Mouse (Mus musculus) MEL (cell line): ENCODE data around the gene Acadm. TPM values are rescaled to one million over a fixed set of nuclear protein-coding genes. Genes with fewer than 3 reads are reported as not detected.

Source experiments
- DNase-seq: peaks from one replicate; pipeline ENCODE4 v3.0.0; 2011; ENCODE audit warnings: low read depth, low spot score
- H3K27ac ChIP-seq: 2 replicates; pipeline ENCODE4 v1.5.1; 2012; ENCODE audit warnings: low read depth, mild to moderate bottlenecking, control low read depth, low read length, moderate library complexity; ENCODE audit not compliant: control insufficient read depth
- H3K27me3 ChIP-seq, 2 experiments: fragments of 150-350 bp in 1 of 2; sonication (generic) in 1 of 2; 2 replicates each; pipeline ENCODE4 v1.6.1; 2012; ENCODE audit warnings: low read length in 2 of 2, mild to moderate bottlenecking in 2 of 2, improper control_type of control experiment in 1 of 2, moderate library complexity in 1 of 2; ENCODE audit not compliant: insufficient read depth in 2 of 2, control insufficient read depth in 1 of 2
- H3K36me3 ChIP-seq, 2 experiments: 2 replicates each; pipeline ENCODE4 v1.6.1; 2012 to 2014; ENCODE audit warnings: low read length in 2 of 2, improper control_type of control experiment in 1 of 2, inconsistent platforms in 1 of 2, mild to moderate bottlenecking in 1 of 2; ENCODE audit not compliant: insufficient read depth in 2 of 2, control insufficient read depth in 1 of 2
- H3K4me1 ChIP-seq, 2 experiments: fragments of 150-350 bp in 1 of 2; sonication (generic) in 1 of 2; 2 replicates each; pipeline ENCODE4 v1.6.1; 2012; ENCODE audit warnings: low read length in 2 of 2, improper control_type of control experiment in 1 of 2, mild to moderate bottlenecking in 1 of 2; ENCODE audit not compliant: insufficient read depth in 2 of 2, control insufficient read depth in 1 of 2
- H3K4me3 ChIP-seq, 2 experiments: fragments of 150-350 bp in 1 of 2; sonication (generic) in 1 of 2; 2 replicates each; pipeline ENCODE4 v1.5.1; 2012; ENCODE audit warnings: low read depth in 2 of 2, low read length in 2 of 2, mild to moderate bottlenecking in 2 of 2, moderate library complexity in 2 of 2, control low read depth in 1 of 2, improper control_type of control experiment in 1 of 2; ENCODE audit not compliant: control insufficient read depth in 1 of 2, insufficient read depth in 1 of 2
- H3K79me2 ChIP-seq: 2 replicates; pipeline ENCODE4 v1.6.1; 2012; ENCODE audit warnings: mild to moderate bottlenecking, low read length, moderate library complexity; ENCODE audit not compliant: control insufficient read depth, poor library complexity, insufficient read depth
- H3K9ac ChIP-seq: 2 replicates; pipeline ENCODE4 v1.6.1; 2012; ENCODE audit warnings: low read depth, mild to moderate bottlenecking, control low read depth, low read length, moderate library complexity; ENCODE audit not compliant: control insufficient read depth, poor library complexity, severe bottlenecking
- H3K9me3 ChIP-seq: fragments of 150-350 bp; sonication (generic); replicated peaks from 2 replicates; pipeline ENCODE4 v1.6.1; 2012; ENCODE audit warnings: mild to moderate bottlenecking, low read length, improper control_type of control experiment, moderate library complexity; ENCODE audit not compliant: insufficient read depth
- BHLHE40 ChIP-seq: IDR thresholded peaks from 2 replicates; pipeline ENCODE4 v1.6.1; 2012; ENCODE audit warnings: low read depth, mild to moderate bottlenecking, inconsistent platforms, low read length, improper control_type of control experiment, borderline replicate concordance
- CHD1 ChIP-seq: IDR thresholded peaks from 2 replicates; pipeline ENCODE4 v1.6.1; 2012; ENCODE audit warnings: low read depth, mild to moderate bottlenecking, inconsistent platforms, low read length, improper control_type of control experiment
- CHD2 ChIP-seq: IDR thresholded peaks from 2 replicates; pipeline ENCODE4 v1.6.1; 2011; ENCODE audit warnings: low read length, improper control_type of control experiment
- CTCF ChIP-seq, 3 experiments: IDR thresholded peaks in 2 of 3; conservative IDR thresholded peaks in 1 of 3; 2 replicates each; pipeline ENCODE4 v1.5.1; 2011 to 2012; ENCODE audit warnings: low read length in 3 of 3, low read depth in 2 of 3, mild to moderate bottlenecking in 2 of 3, improper control_type of control experiment in 1 of 3, inconsistent platforms in 1 of 3, mixed read lengths in 1 of 3, moderate library complexity in 1 of 3; ENCODE audit not compliant: control insufficient read depth in 1 of 3, insufficient read depth in 1 of 3, poor library complexity in 1 of 3, severe bottlenecking in 1 of 3
- E2F4 ChIP-seq: IDR thresholded peaks from 2 replicates; pipeline ENCODE4 v1.6.1; 2011; ENCODE audit warnings: low read depth, low read length, improper control_type of control experiment, borderline replicate concordance
- EP300 ChIP-seq, 2 experiments: IDR thresholded peaks; 2 replicates each; pipeline ENCODE4 v1.6.1; 2011; ENCODE audit warnings: improper control_type of control experiment in 2 of 2, low read length in 2 of 2, low read depth in 1 of 2, mild to moderate bottlenecking in 1 of 2
- ETS1 ChIP-seq: IDR thresholded peaks from 2 replicates; pipeline ENCODE4 v1.6.1; 2012; ENCODE audit warnings: low read depth, mild to moderate bottlenecking, inconsistent platforms, low read length, improper control_type of control experiment, moderate library complexity
- GABPA ChIP-seq: IDR thresholded peaks from 2 replicates; pipeline ENCODE4 v1.6.1; 2012; ENCODE audit warnings: low read depth, mild to moderate bottlenecking, inconsistent platforms, low read length, improper control_type of control experiment, moderate library complexity
- HCFC1 ChIP-seq: IDR thresholded peaks from 2 replicates; pipeline ENCODE4 v1.6.1; 2012; ENCODE audit warnings: low read depth, mild to moderate bottlenecking, inconsistent platforms, low read length, improper control_type of control experiment, moderate library complexity
- JUND ChIP-seq: IDR thresholded peaks from 2 replicates; pipeline ENCODE4 v1.6.1; 2011; ENCODE audit warnings: low read depth, mild to moderate bottlenecking, improper control_type of control experiment, low read length
- KAT2A ChIP-seq: conservative IDR thresholded peaks from 2 replicates; pipeline ENCODE4 v1.6.1; 2012; ENCODE audit warnings: low read depth, low read length, improper control_type of control experiment, inconsistent platforms
- MAFK ChIP-seq: IDR thresholded peaks from 2 replicates; pipeline ENCODE4 v1.6.1; 2011; ENCODE audit warnings: low read depth, mild to moderate bottlenecking, low read length, improper control_type of control experiment, borderline replicate concordance
- MAZ ChIP-seq: IDR thresholded peaks from 2 replicates; pipeline ENCODE4 v1.6.1; 2012; ENCODE audit warnings: low read depth, mild to moderate bottlenecking, inconsistent platforms, low read length, improper control_type of control experiment
- MEF2A ChIP-seq: IDR thresholded peaks from 2 replicates; pipeline ENCODE4 v1.6.1; 2014; ENCODE audit warnings: low read depth, mild to moderate bottlenecking, inconsistent platforms, low read length, improper control_type of control experiment; ENCODE audit not compliant: poor library complexity, insufficient replicate concordance, severe bottlenecking; ENCODE audit errors: extremely low read depth
- MYB ChIP-seq: IDR thresholded peaks from 2 replicates; pipeline ENCODE4 v1.6.1; 2011; ENCODE audit warnings: mild to moderate bottlenecking, low read depth, low read length, improper control_type of control experiment
- MYC ChIP-seq: IDR thresholded peaks from 2 replicates; pipeline ENCODE4 v1.6.1; 2011; ENCODE audit warnings: low read depth, mild to moderate bottlenecking, low read length, improper control_type of control experiment, moderate library complexity
- NELFE ChIP-seq: IDR thresholded peaks from 2 replicates; pipeline ENCODE4 v1.6.1; 2011; ENCODE audit warnings: low read depth, low read length, improper control_type of control experiment
- NRF1 ChIP-seq: IDR thresholded peaks from 2 replicates; pipeline ENCODE4 v1.6.1; 2014; ENCODE audit warnings: low read depth, mild to moderate bottlenecking, inconsistent platforms, low read length, improper control_type of control experiment, moderate library complexity; ENCODE audit not compliant: poor library complexity, insufficient read depth, severe bottlenecking
- POLR2A ChIP-seq, 2 experiments: IDR thresholded peaks; 2 replicates each; pipeline ENCODE4 v1.6.1; 2011 to 2012; ENCODE audit warnings: low read length in 2 of 2, mild to moderate bottlenecking in 2 of 2, control low read depth in 1 of 2, improper control_type of control experiment in 1 of 2, low read depth in 1 of 2, moderate library complexity in 1 of 2; ENCODE audit not compliant: control insufficient read depth in 1 of 2, insufficient read depth in 1 of 2, poor library complexity in 1 of 2
- RAD21 ChIP-seq: IDR thresholded peaks from 2 replicates; pipeline ENCODE4 v1.6.1; 2011; ENCODE audit warnings: mild to moderate bottlenecking, low read depth, low read length, improper control_type of control experiment
- RCOR1 ChIP-seq: IDR thresholded peaks from 2 replicates; pipeline ENCODE4 v1.6.1; 2012; ENCODE audit warnings: low read depth, mild to moderate bottlenecking, inconsistent platforms, low read length, improper control_type of control experiment
- SIN3A ChIP-seq: IDR thresholded peaks from 2 replicates; pipeline ENCODE4 v1.6.1; 2012; ENCODE audit warnings: low read length, improper control_type of control experiment, inconsistent platforms
- SMC3 ChIP-seq: IDR thresholded peaks from 2 replicates; pipeline ENCODE4 v1.6.1; 2011; ENCODE audit warnings: low read depth, low read length, improper control_type of control experiment
- TAL1 ChIP-seq: IDR thresholded peaks from 2 replicates; pipeline ENCODE4 v1.6.1; 2012; ENCODE audit warnings: mild to moderate bottlenecking, inconsistent platforms, low read length, moderate library complexity, mixed read lengths
- TCF12 ChIP-seq: IDR thresholded peaks from 2 replicates; pipeline ENCODE4 v1.6.1; 2014; ENCODE audit warnings: low read depth, mild to moderate bottlenecking, inconsistent platforms, low read length, improper control_type of control experiment, moderate library complexity
- USF1 ChIP-seq: IDR thresholded peaks from 2 replicates; pipeline ENCODE4 v1.6.1; 2014; ENCODE audit warnings: low read depth, mild to moderate bottlenecking, inconsistent platforms, low read length, improper control_type of control experiment, moderate library complexity
- ZC3H11A ChIP-seq: IDR thresholded peaks from 2 replicates; pipeline ENCODE4 v1.6.1; 2012; ENCODE audit warnings: low read depth, mild to moderate bottlenecking, inconsistent platforms, low read length, improper control_type of control experiment
- ZNF384 ChIP-seq: IDR thresholded peaks from 2 replicates; pipeline ENCODE4 v1.6.1; 2012; ENCODE audit warnings: low read depth, mild to moderate bottlenecking, inconsistent platforms, low read length, improper control_type of control experiment
- polyA plus RNA-seq, 2 experiments: library from polyadenylated mRNA; stranded (reverse) in 1 of 2; unstranded in 1 of 2; fragments of >175 nt in 1 of 2; fragments of >200 nt in 1 of 2; gene quantifications; 2 replicates each; pipeline versions ENCODE4 v1.2.1 to v1.2.4; 2012; ENCODE audit warnings: low replicate concordance in 2 of 2, low read depth in 1 of 2; ENCODE audit not compliant: insufficient read length in 2 of 2, insufficient read depth in 1 of 2, missing spikeins in 1 of 2
- total RNA-seq: library from RNA; depleted of rRNA; stranded (reverse); fragments of 300-350 nt; gene quantifications from 2 replicates; pipeline ENCODE4 v1.2.3, GENCODE M21; 2012

Acadm gene
- total and polyA plus RNA-seq, 3 experiments, result 36.7 to 44.3 TPM; not detected in 1

DNA sequence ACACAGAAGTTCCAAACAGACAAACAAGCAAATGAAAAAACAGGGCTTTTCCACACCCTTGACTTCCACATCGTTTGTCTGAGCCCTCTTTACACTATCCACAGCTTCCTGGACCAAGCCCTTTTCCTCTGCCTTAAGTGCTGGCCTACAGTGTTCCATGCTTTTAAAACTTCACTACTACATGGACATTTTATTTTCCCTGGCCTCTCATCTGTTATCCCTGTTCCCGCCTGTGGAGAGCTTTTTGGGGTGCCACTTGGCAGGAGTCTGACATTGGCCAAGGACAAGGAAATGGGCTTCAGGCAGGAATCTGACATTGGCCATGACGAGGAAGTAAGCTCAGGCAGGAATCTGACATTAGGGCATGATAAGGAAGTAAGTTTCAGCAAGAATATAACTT, 41.8 kb downstream of the Acadm start:
- Histone ChIP-seq H3K4me1 (no peaks in the 10 kb centered on the region), H3K79me2 (peaks cover 5% of the 10 kb centered on the region), H3K9me3 (no peaks in the 10 kb centered on the region), H3K4me3 (no peak overlapping the region), H3K36me3 (peaks cover 9 to 15% of the 10 kb centered on the region in 2 experiments)
- no peak for DNase-seq
- TF ChIP-seq GABPA, result no peak
- TF ChIP-seq EP300 (IDR thresholded peaks at IDR 0.05; ENCODE audit: low read depth in 1 of 2, low read length in 2 of 2), result no peak
- no peak for TF ChIP-seq USF1
- no peak for TF ChIP-seq RCOR1
- TF ChIP-seq KAT2A, result no peak
- no peak for TF ChIP-seq RAD21
- no peak for TF ChIP-seq ZC3H11A
- no peak for TF ChIP-seq BHLHE40
- no peak for TF ChIP-seq MYB
- TF ChIP-seq NELFE, result no peak
- no peak for TF ChIP-seq MEF2A
- TF ChIP-seq ZNF384, result no peak
- no peak; a peak in 1 of 4 replicates for TF ChIP-seq POLR2A (IDR thresholded peaks at IDR 0.05; ENCODE audit: control insufficient read depth in 1 of 2, insufficient read depth in 1 of 2, low read depth in 1 of 2, low read length in 2 of 2, poor library complexity in 1 of 2)
- TF ChIP-seq CTCF (IDR thresholded peaks at IDR 0.05 in 2 of 3, conservative IDR thresholded peaks at IDR 0.05 in 1 of 3; ENCODE audit: control insufficient read depth in 1 of 3, insufficient read depth in 1 of 3, low read depth in 2 of 3, low read length in 3 of 3, poor library complexity in 1 of 3, severe bottlenecking in 1 of 3), result no peak
- TF ChIP-seq E2F4, result no peak
- no peak for TF ChIP-seq NRF1
- no peak for TF ChIP-seq TAL1
- no peak for TF ChIP-seq MYC
- TF ChIP-seq, all 39 proteins: peak for 0
- no peaks in the 10 kb centered on the region for H3K27me3 ChIP-seq
- no peak overlapping the region for H3K27ac ChIP-seq
- no peak overlapping the region for H3K9ac ChIP-seq

DNA sequence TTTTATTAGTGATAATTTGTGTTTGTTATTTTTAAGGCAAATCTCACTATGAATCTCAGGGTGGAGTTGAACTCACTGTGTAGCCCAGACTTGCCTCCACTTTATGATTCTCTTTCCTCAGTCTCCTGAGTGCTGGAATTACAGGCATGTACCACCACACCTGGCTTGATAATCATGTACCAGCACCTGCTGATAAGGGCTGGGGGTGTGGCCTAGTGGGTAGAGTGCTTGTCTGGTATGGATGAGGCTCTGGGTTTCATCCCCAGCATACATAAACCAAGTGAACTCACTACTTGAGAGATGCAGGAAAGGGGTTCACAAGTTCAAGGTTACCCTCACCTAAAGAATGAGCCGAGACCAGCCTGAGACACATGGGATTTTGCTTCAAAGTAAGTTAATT, 42.5 kb downstream of the Acadm start:
- Histone ChIP-seq H3K79me2 (peaks cover under 1% of the 10 kb centered on the region; the same call in 1 of the 2 replicates), H3K9ac (no peak overlapping the region), H3K4me3 (no peak overlapping the region), H3K4me1 (0 out of 4 replicates have a peak, but pooled peaks cover 0 to 4% of the 10 kb centered on the region in 2 experiments), H3K9me3 (no peaks in the 10 kb centered on the region), H3K27me3 (no peaks in the 10 kb centered on the region), H3K27ac (no peak overlapping the region), H3K36me3 (peaks cover 2 to 9% of the 10 kb centered on the region in 2 experiments; a peak in 3 of 4 replicates)
- no peak for DNase-seq
- TF ChIP-seq HCFC1, result no peak
- no peak for TF ChIP-seq SMC3
- no peak for TF ChIP-seq MEF2A
- no peak for TF ChIP-seq MYB
- no peak for TF ChIP-seq CHD1
- no peak for TF ChIP-seq MAFK
- TF ChIP-seq ETS1, result no peak
- no peak for TF ChIP-seq CHD2
- no peak for TF ChIP-seq E2F4
- TF ChIP-seq JUND, result no peak
- no peak for TF ChIP-seq ZNF384
- TF ChIP-seq NRF1, result no peak
- TF ChIP-seq BHLHE40, result no peak
- TF ChIP-seq SIN3A, result no peak
- no peak for TF ChIP-seq EP300 (IDR thresholded peaks at IDR 0.05; ENCODE audit: low read depth in 1 of 2, low read length in 2 of 2)
- TF ChIP-seq TCF12, result no peak
- no peak for TF ChIP-seq TAL1
- no peak for TF ChIP-seq MAZ
